Mouse (Mus musculus) midbrain, embryonic 12.5 days (tissue): ENCODE measurements around the gene Mrgpra3. TPM values are rescaled to one million over a fixed set of nuclear protein-coding genes. Genes with fewer than 3 reads are reported as not detected.

Experiments used
- ATAC-seq: fragments of 200-750 bp; cut with Nextera tagmentation; 2 replicates; pipeline ENCODE4 v1.8.0; 2017; ENCODE audit warnings: low read depth, moderate TSS enrichment, moderate library complexity; ENCODE audit not compliant: low FRiP score
- H3K27ac ChIP-seq: fragments of 300-500 bp; sonication (generic); replicated peaks from 2 replicates; pipeline ENCODE4 v1.5.1; 2016; ENCODE audit warnings: mild to moderate bottlenecking
- H3K27me3 ChIP-seq: fragments of 300-500 bp; sonication (generic); 2 replicates; pipeline ENCODE4 v1.6.1; 2016; ENCODE audit warnings: mild to moderate bottlenecking
- H3K36me3 ChIP-seq: fragments of 300-500 bp; sonication (generic); 2 replicates; pipeline ENCODE4 v1.6.1; 2016
- H3K4me1 ChIP-seq: fragments of 300-500 bp; sonication (generic); 2 replicates; pipeline ENCODE4 v1.6.1; 2016
- H3K4me2 ChIP-seq: fragments of 300-500 bp; sonication (generic); replicated peaks from 2 replicates; pipeline ENCODE4 v1.6.1; 2016; ENCODE audit warnings: mild to moderate bottlenecking, moderate library complexity
- H3K4me3 ChIP-seq: fragments of 300-500 bp; sonication (generic); 2 replicates; pipeline ENCODE4 v1.5.1; 2016; ENCODE audit warnings: mild to moderate bottlenecking
- H3K9ac ChIP-seq: fragments of 300-500 bp; sonication (generic); replicated peaks from 2 replicates; pipeline ENCODE4 v1.6.1; 2016; ENCODE audit warnings: mild to moderate bottlenecking, moderate library complexity
- H3K9me3 ChIP-seq: fragments of 300-500 bp; sonication (generic); 2 replicates; pipeline ENCODE4 v1.6.1; 2016; ENCODE audit warnings: mild to moderate bottlenecking
- WGBS: fragments of 180-500 bp; shearing (Covaris S2); methylation state at CpG from one replicate; pipeline ENCODE4 v1.1.7; 2016; 5-methylcytosine and 5-hydroxymethylcytosine counted together
- polyA plus RNA-seq: library from polyadenylated mRNA; unstranded; fragments of >200 nt; fragmentation: Nextera tagmentation; extraction: Ambion mirVana; gene quantifications from 2 replicates; pipeline ENCODE4 v1.2.1, GENCODE M21; 2016

The Mrgpra3 gene
- not detected in 2 replicates for polyA plus RNA-seq

DNA sequence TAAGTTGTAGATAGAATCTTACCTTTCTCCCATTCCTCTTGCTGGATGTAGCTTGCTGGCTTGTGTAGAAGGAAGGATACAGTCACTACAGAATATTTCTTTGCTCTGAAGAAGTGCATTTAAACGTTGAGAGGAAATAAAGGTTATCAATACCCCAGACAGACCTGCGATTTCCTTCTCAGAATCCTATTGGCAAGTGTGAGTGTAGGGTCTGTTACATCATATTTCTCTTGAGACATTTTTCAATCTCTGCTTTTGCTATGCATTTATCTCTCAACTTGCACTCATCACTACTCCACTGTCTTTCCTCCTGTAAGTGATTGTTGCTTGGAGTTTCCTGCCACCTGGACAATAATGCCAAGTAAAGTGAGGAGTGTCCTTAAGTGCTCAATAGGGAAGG lies at the start of gene Mrgpra3:
Gene Mrgpra3 (minus strand): TSS at position 101 of the 400 bp plus-strand sequence.
- ATAC-seq: no peak
- H3K9me3 ChIP-seq: peaks cover 50% of the 10 kb centered on the region
- no peaks in the 10 kb centered on the region for H3K27me3 ChIP-seq
- no peak within 1 kb of the TSS for H3K4me3 ChIP-seq
- 71% methylated on average over 2 of the region's 2 CpGs for WGBS
- no peaks in the 10 kb centered on the region for H3K36me3 ChIP-seq
- H3K4me2 ChIP-seq: no peak within 1 kb of the TSS
- H3K27ac ChIP-seq: no peak within 1 kb of the TSS
- no peak within 1 kb of the TSS for H3K9ac ChIP-seq
- H3K4me1 ChIP-seq: no peaks in the 10 kb centered on the region

Other genes starting within 250 kb of the Mrgpra3 start
- gene Mrgpra1, start 247.1 kb downstream of the Mrgpra3 start, polyA plus RNA-seq: not detected in 2 replicates
- gene Mrgpra2a, start 149.2 kb downstream of the Mrgpra3 start, polyA plus RNA-seq: not detected in 2 replicates
- not detected in 2 replicates for gene Mrgpra2b, start 72.5 kb downstream of the Mrgpra3 start, polyA plus RNA-seq